Mouse (Mus musculus): ENCODE results near the gene Trappc10.
A peak's percentile ranks its signal among the peaks of the same experiment; 100 is the strongest.
"Not testable (repeated sequence)": the region's sequence is repeated elsewhere in the genome, so short reads cannot be mapped to it uniquely, and the experiment has no call there.

The Trappc10 gene

GRCm38 (mm10) chr10:78211311-78211710 lies 33.1 kb downstream of the Trappc10 start:
- no peak for DNase-seq (ENCODE audit: low read depth, low spot score)

GRCm38 (mm10) chr10:78201182-78201581 lies 43.3 kb downstream of the Trappc10 start:
- DNase-seq (ENCODE audit: low read depth, low spot score), result no peak

GRCm38 (mm10) chr10:78192933-78193332 lies 51.5 kb downstream of the Trappc10 start:
- no peak for DNase-seq (ENCODE audit: low read depth, low spot score)

- DNase-seq (ENCODE audit: low read depth, low spot score), result not testable (repeated sequence)
These were observed 58.4 kb downstream of the Trappc10 start for GRCm38 (mm10) chr10:78186076-78186475.

GRCm38 (mm10) chr10:78185381-78185725 lies 59.1 kb downstream of the Trappc10 start:
- DNase-seq (ENCODE audit: low read depth, low spot score), result no peak

GRCm38 (mm10) chr10:78184531-78185380 lies 59.7 kb downstream of the Trappc10 start, which contains the start of gene Pwp2:
Pwp2 (minus strand) TSS chr10:78185149.
- peak; percentile 87 for DNase-seq (ENCODE audit: low read depth, low spot score)

GRCm38 (mm10) chr10:78183577-78183976 lies 60.9 kb downstream of the Trappc10 start:
- DNase-seq (ENCODE audit: low read depth, low spot score), result no peak

- no peak for DNase-seq (ENCODE audit: low read depth, low spot score)
These were observed 62.1 kb downstream of the Trappc10 start for GRCm38 (mm10) chr10:78182321-78182720.

GRCm38 (mm10) chr10:78174474-78174873 lies 70.0 kb downstream of the Trappc10 start:
- DNase-seq (ENCODE audit: low read depth, low spot score), result no peak

GRCm38 (mm10) chr10:78171581-78171980 lies 72.9 kb downstream of the Trappc10 start:
- no peak for DNase-seq (ENCODE audit: low read depth, low spot score)

GRCm38 (mm10) chr10:78171057-78171456 lies 73.4 kb downstream of the Trappc10 start:
- no peak for DNase-seq (ENCODE audit: low read depth, low spot score)

GRCm38 (mm10) chr10:78170445-78170844 lies 74.0 kb downstream of the Trappc10 start:
- DNase-seq (ENCODE audit: low read depth, low spot score), result no peak

- DNase-seq (ENCODE audit: low read depth, low spot score), result peak; percentile 96
These were observed 75.0 kb downstream of the Trappc10 start, which contains the start of gene D10Jhu81e for GRCm38 (mm10) chr10:78169281-78170042. D10Jhu81e (minus strand) TSS chr10:78169782.

- DNase-seq (ENCODE audit: low read depth, low spot score), result no peak
These were observed 75.6 kb downstream of the Trappc10 start for GRCm38 (mm10) chr10:78168792-78169191.

- no peak for DNase-seq (ENCODE audit: low read depth, low spot score)
These were observed 76.7 kb downstream of the Trappc10 start for GRCm38 (mm10) chr10:78167775-78168174.

GRCm38 (mm10) chr10:78167333-78167732 lies 77.1 kb downstream of the Trappc10 start:
- no peak for DNase-seq (ENCODE audit: low read depth, low spot score)

- DNase-seq (ENCODE audit: low read depth, low spot score), result no peak
These were observed 79.0 kb downstream of the Trappc10 start for GRCm38 (mm10) chr10:78165256-78166005.

- DNase-seq (ENCODE audit: low read depth, low spot score), result no peak
These were observed 79.7 kb downstream of the Trappc10 start for GRCm38 (mm10) chr10:78164786-78165185.

GRCm38 (mm10) chr10:78163923-78164322 lies 80.5 kb downstream of the Trappc10 start:
- no peak for DNase-seq (ENCODE audit: low read depth, low spot score)

GRCm38 (mm10) chr10:78163241-78163640 lies 81.2 kb downstream of the Trappc10 start:
- DNase-seq (ENCODE audit: low read depth, low spot score), result no peak

GRCm38 (mm10) chr10:78162646-78163045 lies 81.8 kb downstream of the Trappc10 start:
- no peak for DNase-seq (ENCODE audit: low read depth, low spot score)

- no peak for DNase-seq (ENCODE audit: low read depth, low spot score)
These were observed 83.3 kb downstream of the Trappc10 start for GRCm38 (mm10) chr10:78161096-78161495.
